Mouse (Mus musculus): ENCODE results near the gene 1700003F12Rik. TPM values are rescaled to one million over a fixed set of nuclear protein-coding genes. Genes with fewer than 3 reads are reported as not detected.

1700003F12Rik gene
- polyA plus RNA-seq, 1 experiment from 2014 or later = 0.80 TPM

GRCm38 (mm10) chr2:154570666-154571065, 23.8 kb downstream of the 1700003F12Rik start:
- no peak overlapping the region for H3K27ac ChIP-seq

GRCm38 (mm10) chr2:154571266-154571665, 24.4 kb downstream of the 1700003F12Rik start:
- 85% methylated on average over 4 of the region's 4 CpGs for WGBS
- ATAC-seq (replicated peaks; ENCODE audit: low FRiP score, low read depth) (no peak), DNase-seq (ENCODE audit: low spot score) (no peak)
- Histone ChIP-seq H3K27me3 (ENCODE audit: insufficient read depth, low read length) (no peaks in the 10 kb centered on the region), H3K4me1 (replicated peaks; ENCODE audit: insufficient read depth, low read length) (peaks cover 17% of the 10 kb centered on the region), H3K36me3 (ENCODE audit: insufficient read depth, low read length) (no peaks in the 10 kb centered on the region), H3K9me3 (replicated peaks; ENCODE audit: low read length) (no peaks in the 10 kb centered on the region), H3K9ac (ENCODE audit: low read depth, low read length) (no peak overlapping the region), H3K4me2 (ENCODE audit: low read length) (no peak overlapping the region), H3K4me3 (replicated peaks; ENCODE audit: low read depth, low read length) (no peak overlapping the region), H3K27ac (no peak overlapping the region)
- no peak for TF ChIP-seq CTCF (IDR thresholded peaks at IDR 0.05; ENCODE audit: low read depth)

More at GRCm38 (mm10) chr2:154570666-154571065, 23.8 kb downstream of the 1700003F12Rik start:
- Histone ChIP-seq H3K9me3 (replicated peaks; ENCODE audit: low read length) (no peaks in the 10 kb centered on the region), H3K27me3 (ENCODE audit: insufficient read depth, low read length) (no peaks in the 10 kb centered on the region), H3K36me3 (ENCODE audit: insufficient read depth, low read length) (no peaks in the 10 kb centered on the region), H3K4me1 (replicated peaks; ENCODE audit: insufficient read depth, low read length) (peaks cover 17% of the 10 kb centered on the region), H3K9ac (ENCODE audit: low read depth, low read length) (no peak overlapping the region), H3K4me3 (replicated peaks; ENCODE audit: low read depth, low read length) (no peak overlapping the region), H3K4me2 (ENCODE audit: low read length) (peak overlapping the region; percentile 91)
- 63% methylated on average over 4 of the region's 4 CpGs for WGBS
- DNase-seq (ENCODE audit: low spot score) = no peak
- no peak for ATAC-seq (replicated peaks; ENCODE audit: low FRiP score, low read depth)
- no peak for TF ChIP-seq CTCF (IDR thresholded peaks at IDR 0.05; ENCODE audit: low read depth)

- DNase-seq (ENCODE audit: low spot score) = no peak
- Histone ChIP-seq H3K27ac (no peak overlapping the region), H3K27me3 (ENCODE audit: insufficient read depth, low read length) (no peaks in the 10 kb centered on the region), H3K9ac (ENCODE audit: low read depth, low read length) (no peak overlapping the region), H3K4me1 (replicated peaks; ENCODE audit: insufficient read depth, low read length) (peaks cover 17% of the 10 kb centered on the region), H3K9me3 (replicated peaks; ENCODE audit: low read length) (no peaks in the 10 kb centered on the region), H3K36me3 (ENCODE audit: insufficient read depth, low read length) (no peaks in the 10 kb centered on the region), H3K4me2 (ENCODE audit: low read length) (no peak overlapping the region), H3K4me3 (replicated peaks; ENCODE audit: low read depth, low read length) (no peak overlapping the region)
- TF ChIP-seq CTCF (IDR thresholded peaks at IDR 0.05; ENCODE audit: low read depth) = no peak
- no peak for ATAC-seq (replicated peaks; ENCODE audit: low FRiP score, low read depth)
- 74% methylated on average over 8 of the region's 8 CpGs for WGBS
Measured at GRCm38 (mm10) chr2:154571976-154572375, 25.1 kb downstream of the 1700003F12Rik start.

GRCm38 (mm10) chr2:154572996-154573395, 26.1 kb downstream of the 1700003F12Rik start:
- no peak for TF ChIP-seq CTCF (IDR thresholded peaks at IDR 0.05; ENCODE audit: low read depth)
- 84% methylated on average over 3 of the region's 3 CpGs for WGBS
- no peak overlapping the region for H3K9ac ChIP-seq (ENCODE audit: low read depth, low read length)
- no peaks in the 10 kb centered on the region for H3K9me3 ChIP-seq (replicated peaks; ENCODE audit: low read length)
- no peak overlapping the region for H3K4me3 ChIP-seq (replicated peaks; ENCODE audit: low read depth, low read length)
- H3K4me2 ChIP-seq (ENCODE audit: low read length) = no peak overlapping the region
- no peak overlapping the region for H3K27ac ChIP-seq
- no peaks in the 10 kb centered on the region for H3K36me3 ChIP-seq (ENCODE audit: insufficient read depth, low read length)
- peaks cover 12% of the 10 kb centered on the region for H3K4me1 ChIP-seq (replicated peaks; ENCODE audit: insufficient read depth, low read length)
- DNase-seq (ENCODE audit: low spot score) = no peak
- H3K27me3 ChIP-seq (ENCODE audit: insufficient read depth, low read length) = no peaks in the 10 kb centered on the region
- ATAC-seq (replicated peaks; ENCODE audit: low FRiP score, low read depth) = no peak

GRCm38 (mm10) chr2:154574271-154574670, 27.4 kb downstream of the 1700003F12Rik start:
- ATAC-seq (replicated peaks; ENCODE audit: low FRiP score, low read depth) = no peak
- H3K4me1 ChIP-seq (replicated peaks; ENCODE audit: insufficient read depth, low read length) = peaks cover under 1% of the 10 kb centered on the region; the same call in 1 of the 2 replicates

GRCm38 (mm10) chr2:154576876-154577743, 30.2 kb downstream of the 1700003F12Rik start:
- no peak overlapping the region for H3K4me3 ChIP-seq (replicated peaks; ENCODE audit: low read depth, low read length)
- H3K4me2 ChIP-seq (ENCODE audit: low read length) = no peak overlapping the region
- no peak overlapping the region for H3K27ac ChIP-seq
- no peaks in the 10 kb centered on the region for H3K27me3 ChIP-seq (ENCODE audit: insufficient read depth, low read length)
- H3K4me1 ChIP-seq (replicated peaks; ENCODE audit: insufficient read depth, low read length) = no peaks in the 10 kb centered on the region; the same call in 1 of the 2 replicates
- no peaks in the 10 kb centered on the region for H3K36me3 ChIP-seq (ENCODE audit: insufficient read depth, low read length)
- ATAC-seq (replicated peaks; ENCODE audit: low FRiP score, low read depth) = no peak
- no peaks in the 10 kb centered on the region for H3K9me3 ChIP-seq (replicated peaks; ENCODE audit: low read length)
- TF ChIP-seq CTCF (IDR thresholded peaks at IDR 0.05; ENCODE audit: low read depth) = no peak
- no peak for DNase-seq (ENCODE audit: low spot score)
- WGBS = 51% methylated on average over 12 of the region's 12 CpGs
- H3K9ac ChIP-seq (ENCODE audit: low read depth, low read length) = no peak overlapping the region

More at GRCm38 (mm10) chr2:154574271-154574670, 27.4 kb downstream of the 1700003F12Rik start:
- no peak overlapping the region for H3K4me2 ChIP-seq (ENCODE audit: low read length)
- H3K36me3 ChIP-seq (ENCODE audit: insufficient read depth, low read length) = no peaks in the 10 kb centered on the region
- no peak for TF ChIP-seq CTCF (IDR thresholded peaks at IDR 0.05; ENCODE audit: low read depth)
- no peak overlapping the region for H3K9ac ChIP-seq (ENCODE audit: low read depth, low read length)
- no peak for DNase-seq (ENCODE audit: low spot score)
- 47% methylated on average over 7 of the region's 7 CpGs for WGBS
- H3K27me3 ChIP-seq (ENCODE audit: insufficient read depth, low read length) = no peaks in the 10 kb centered on the region
- H3K4me3 ChIP-seq (replicated peaks; ENCODE audit: low read depth, low read length) = no peak overlapping the region
- H3K9me3 ChIP-seq (replicated peaks; ENCODE audit: low read length) = no peaks in the 10 kb centered on the region
- no peak overlapping the region for H3K27ac ChIP-seq
